Mouse (Mus musculus) retina, postnatal 7 days (tissue): Measurements from ENCODE around the gene Tmem135.

Experiments used
- DNase-seq: peaks from one replicate; pipeline ENCODE4 v3.0.0-alpha.2; 2012; ENCODE audit warnings: low read depth, low spot score

Tmem135 gene

GRCm38 (mm10) chr7:89099756-89100155 is 304.3 kb downstream of the Tmem135 start:
- no peak for DNase-seq
